Mouse (Mus musculus) limb, embryonic 13.5 days (tissue): ENCODE measurements at regions not wholly inside any gene's neighbourhood (a gene's known extent, or its start where the extent isn't known, plus 50 kb on each side); places are given as distances from the start of the nearest gene placed in this dataset.
"Not testable (repeated sequence)": the region's sequence is repeated elsewhere in the genome, so short reads cannot be mapped to it uniquely, and the experiment has no call there.

ENCODE experiments used
- ATAC-seq: fragments of 200-750 bp; cut with Nextera tagmentation; 2 replicates; pipeline ENCODE4 v1.8.0; 2017; ENCODE audit warnings: low read depth, moderate number of reproducible peaks, moderate TSS enrichment; ENCODE audit not compliant: low FRiP score
- H3K27ac ChIP-seq: fragments of 300-500 bp; sonication (generic); 2 replicates; pipeline ENCODE4 v1.5.1; 2015; ENCODE audit warnings: inconsistent platforms, mild to moderate bottlenecking, moderate library complexity
- H3K27me3 ChIP-seq: fragments of 300-500 bp; sonication (generic); 2 replicates; pipeline ENCODE4 v1.6.1; 2015; ENCODE audit warnings: mild to moderate bottlenecking, inconsistent platforms
- H3K36me3 ChIP-seq: fragments of 300-500 bp; sonication (generic); 2 replicates; pipeline ENCODE4 v1.6.1; 2015; ENCODE audit warnings: inconsistent platforms, mild to moderate bottlenecking, moderate library complexity
- H3K4me1 ChIP-seq: fragments of 300-500 bp; sonication (generic); 2 replicates; pipeline ENCODE4 v1.6.1; 2015; ENCODE audit warnings: inconsistent platforms
- H3K4me2 ChIP-seq: fragments of 300-500 bp; sonication (generic); replicated peaks from 2 replicates; pipeline ENCODE4 v1.6.1; 2015; ENCODE audit warnings: inconsistent platforms, mild to moderate bottlenecking, moderate library complexity
- H3K4me3 ChIP-seq: fragments of 300-500 bp; sonication (generic); 2 replicates; pipeline ENCODE4 v1.5.1; 2015; ENCODE audit warnings: moderate library complexity, mild to moderate bottlenecking, inconsistent platforms
- H3K9ac ChIP-seq: fragments of 300-500 bp; sonication (generic); 2 replicates; pipeline ENCODE4 v1.6.1; 2015; ENCODE audit warnings: mild to moderate bottlenecking, inconsistent platforms
- H3K9me3 ChIP-seq: fragments of 300-500 bp; sonication (generic); 2 replicates; pipeline ENCODE4 v1.6.1; 2016; ENCODE audit warnings: inconsistent platforms
- WGBS: fragments of 180-500 bp; shearing (Covaris S2); methylation state at CpG from one replicate; pipeline ENCODE4 v1.1.7; 2015; 5-methylcytosine and 5-hydroxymethylcytosine counted together

GRCm38 (mm10) chr17:82846776-82847494 is 368.2 kb upstream of the Pkdcc start:
- Histone ChIP-seq H3K4me1 (no peaks in the 10 kb centered on the region), H3K9me3 (no peaks in the 10 kb centered on the region), H3K27ac (no peak overlapping the region), H3K4me2 (no peak overlapping the region), H3K4me3 (no peak overlapping the region), H3K9ac (no peak overlapping the region), H3K27me3 (no peaks in the 10 kb centered on the region), H3K36me3 (no peaks in the 10 kb centered on the region)
- 73% methylated on average over 5 of the region's 5 CpGs for WGBS
- 0 out of 2 replicates have a peak, but pooled peaks have one; percentile 24 for ATAC-seq

GRCm38 (mm10) chr17:82857199-82858147 is 357.6 kb upstream of the Pkdcc start:
- no peaks in the 10 kb centered on the region for H3K9me3 ChIP-seq
- no peak overlapping the region for H3K9ac ChIP-seq
- H3K27ac ChIP-seq: no peak overlapping the region
- H3K4me2 ChIP-seq: peak overlapping the region; percentile 59
- H3K36me3 ChIP-seq: no peaks in the 10 kb centered on the region
- ATAC-seq: peak; percentile 96
- peak overlapping the region; percentile 29 for H3K4me3 ChIP-seq
- WGBS: 14% methylated on average over 16 of the region's 16 CpGs
- H3K27me3 ChIP-seq: peaks cover 10% of the 10 kb centered on the region; the same call in 1 of the 2 replicates
- peaks cover 5% of the 10 kb centered on the region; the same call in 1 of the 2 replicates for H3K4me1 ChIP-seq

DNA sequence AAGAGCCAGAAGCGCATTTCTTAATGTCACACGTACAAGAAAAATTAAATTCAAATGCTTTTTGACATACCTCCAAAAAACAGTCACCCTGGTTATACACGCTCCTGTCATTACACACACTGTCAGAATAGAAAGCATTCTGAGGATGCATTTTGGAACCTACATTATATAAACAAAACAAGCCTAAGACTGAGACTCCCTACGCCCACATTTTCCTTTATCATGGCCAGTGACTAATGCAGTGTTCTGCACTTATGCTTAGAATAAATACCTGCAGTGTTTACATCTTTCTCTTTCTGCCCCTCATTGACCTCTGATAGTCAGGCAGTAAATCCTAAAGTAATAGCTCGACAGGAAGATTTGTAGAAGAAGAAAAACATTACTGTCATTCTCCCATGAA is 354.7 kb upstream of the Pkdcc start:
- Histone ChIP-seq H3K9me3 (no peaks in the 10 kb centered on the region), H3K27me3 (peaks cover 10% of the 10 kb centered on the region; the same call in 1 of the 2 replicates), H3K4me3 (no peak overlapping the region), H3K36me3 (no peaks in the 10 kb centered on the region), H3K4me1 (peaks cover 5% of the 10 kb centered on the region; the same call in 1 of the 2 replicates), H3K27ac (no peak overlapping the region), H3K9ac (no peak overlapping the region), H3K4me2 (no peak overlapping the region)
- WGBS: 83% methylated on average over 5 of the region's 5 CpGs
- no peak for ATAC-seq

DNA sequence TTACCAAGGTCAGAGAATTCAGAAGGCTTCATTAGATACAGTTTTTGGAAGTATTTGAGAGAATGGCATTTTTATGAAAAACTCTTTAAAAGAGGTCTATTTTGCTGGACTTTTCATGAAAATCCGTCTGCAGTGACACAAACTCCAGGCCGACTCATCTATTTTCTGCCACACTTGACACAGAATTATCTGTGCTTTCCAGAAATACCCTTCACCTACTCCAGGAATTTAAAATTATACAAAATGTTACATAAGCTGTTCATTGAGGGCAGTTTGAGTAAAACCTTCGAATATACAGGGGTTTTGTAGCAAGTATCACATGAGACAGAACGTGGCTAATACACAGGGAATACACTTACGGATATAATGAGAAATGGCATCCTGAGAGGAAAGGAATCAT is 354.1 kb upstream of the Pkdcc start:
- Histone ChIP-seq H3K9me3 (no peaks in the 10 kb centered on the region), H3K4me3 (no peak overlapping the region), H3K4me1 (peaks cover 5% of the 10 kb centered on the region; the same call in 1 of the 2 replicates), H3K36me3 (no peaks in the 10 kb centered on the region), H3K4me2 (no peak overlapping the region), H3K9ac (no peak overlapping the region), H3K27me3 (peaks cover 5% of the 10 kb centered on the region; the same call in 1 of the 2 replicates), H3K27ac (no peak overlapping the region)
- WGBS: 86% methylated on average over 5 of the region's 5 CpGs
- no peak for ATAC-seq

DNA sequence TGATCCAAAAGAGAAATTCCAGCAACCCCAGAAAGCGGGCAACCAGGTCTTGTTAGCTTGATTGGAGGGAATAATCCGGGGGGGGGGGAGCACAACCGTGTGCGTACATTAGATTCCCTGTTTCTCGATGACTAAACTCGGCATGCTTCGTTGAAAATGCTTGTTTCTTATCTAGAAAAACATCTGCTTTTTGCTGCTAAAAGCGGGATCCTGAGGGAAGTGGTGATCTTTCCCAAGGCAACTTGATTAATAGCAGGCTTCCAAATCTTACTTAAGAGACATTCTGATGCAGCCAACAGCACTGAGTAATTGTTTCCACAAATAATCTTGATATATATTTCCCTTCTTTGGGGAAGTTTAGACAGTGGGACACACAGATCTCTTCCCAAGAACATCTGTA is 338.0 kb upstream of the Pkdcc start:
- H3K4me1 ChIP-seq: no peaks in the 10 kb centered on the region
- no peak for ATAC-seq
- WGBS: 82% methylated on average over 8 of the region's 8 CpGs

GRCm38 (mm10) chr17:82900602-82901001 is 314.5 kb upstream of the Pkdcc start:
- H3K4me1 ChIP-seq: no peaks in the 10 kb centered on the region
- 63% methylated on average over 2 of the region's 2 CpGs for WGBS
- H3K9ac ChIP-seq: no peak overlapping the region
- no peak overlapping the region for H3K27ac ChIP-seq
- ATAC-seq: no peak
- no peaks in the 10 kb centered on the region for H3K27me3 ChIP-seq
- no peaks in the 10 kb centered on the region for H3K9me3 ChIP-seq
- H3K4me3 ChIP-seq: no peak overlapping the region
- H3K4me2 ChIP-seq: no peak overlapping the region
- no peaks in the 10 kb centered on the region for H3K36me3 ChIP-seq

More for the DNA sequence above, 338.0 kb upstream of the Pkdcc start:
- Histone ChIP-seq H3K36me3 (no peaks in the 10 kb centered on the region), H3K9ac (no peak overlapping the region), H3K9me3 (no peaks in the 10 kb centered on the region), H3K4me2 (no peak overlapping the region), H3K27ac (no peak overlapping the region), H3K4me3 (no peak overlapping the region), H3K27me3 (no peaks in the 10 kb centered on the region)

- Histone ChIP-seq H3K27ac (no peak overlapping the region), H3K4me3 (no peak overlapping the region), H3K4me1 (no peaks in the 10 kb centered on the region), H3K27me3 (no peaks in the 10 kb centered on the region), H3K36me3 (no peaks in the 10 kb centered on the region), H3K9ac (no peak overlapping the region), H3K4me2 (no peak overlapping the region), H3K9me3 (no peaks in the 10 kb centered on the region)
- 67% methylated on average over 9 of the region's 9 CpGs for WGBS
- no peak for ATAC-seq
These were observed 313.8 kb upstream of the Pkdcc start for GRCm38 (mm10) chr17:82901098-82901891.

GRCm38 (mm10) chr17:82904961-82905360 is 310.1 kb upstream of the Pkdcc start:
- Histone ChIP-seq H3K4me1 (no peaks in the 10 kb centered on the region), H3K9me3 (no peaks in the 10 kb centered on the region), H3K27me3 (no peaks in the 10 kb centered on the region), H3K9ac (no peak overlapping the region), H3K4me3 (no peak overlapping the region), H3K27ac (no peak overlapping the region), H3K4me2 (no peak overlapping the region), H3K36me3 (no peaks in the 10 kb centered on the region)
- WGBS: 85% methylated on average over 2 of the region's 2 CpGs
- no peak for ATAC-seq

GRCm38 (mm10) chr17:82905483-82905882 is 309.6 kb upstream of the Pkdcc start:
- Histone ChIP-seq H3K4me1 (no peaks in the 10 kb centered on the region), H3K9me3 (no peaks in the 10 kb centered on the region), H3K27ac (no peak overlapping the region), H3K36me3 (no peaks in the 10 kb centered on the region), H3K27me3 (no peaks in the 10 kb centered on the region), H3K4me3 (no peak overlapping the region), H3K4me2 (no peak overlapping the region), H3K9ac (no peak overlapping the region)
- 60% methylated on average over 3 of the region's 3 CpGs for WGBS
- no peak for ATAC-seq

DNA sequence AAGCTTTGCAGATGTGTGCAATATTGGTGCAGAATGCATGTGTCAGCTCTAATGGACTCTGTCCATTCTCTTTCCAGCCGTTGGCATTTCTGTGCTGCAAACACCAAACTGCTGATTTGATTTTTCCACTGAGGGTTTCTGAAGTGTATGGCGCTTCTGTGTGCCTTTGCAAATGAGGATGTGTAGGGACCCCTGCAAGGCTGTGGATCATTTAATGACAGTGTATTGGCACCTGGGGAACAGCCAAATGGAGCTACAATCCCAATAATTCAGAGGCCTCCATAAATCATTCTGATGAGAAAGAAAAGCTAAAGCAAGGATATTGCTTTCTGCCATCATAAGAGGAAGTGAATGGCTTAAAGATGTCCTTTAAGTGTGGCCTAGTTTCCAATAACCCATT is 305.9 kb upstream of the Pkdcc start:
- no peak overlapping the region for H3K9ac ChIP-seq
- no peak overlapping the region for H3K4me2 ChIP-seq
- no peaks in the 10 kb centered on the region for H3K9me3 ChIP-seq
- no peak for ATAC-seq
- H3K4me1 ChIP-seq: no peaks in the 10 kb centered on the region
- no peaks in the 10 kb centered on the region for H3K36me3 ChIP-seq
- no peak overlapping the region for H3K4me3 ChIP-seq
- 39% methylated on average over 2 of the region's 2 CpGs for WGBS
- no peak overlapping the region for H3K27ac ChIP-seq
- H3K27me3 ChIP-seq: no peaks in the 10 kb centered on the region

- H3K4me3 ChIP-seq, H3K36me3 ChIP-seq, H3K9ac ChIP-seq, H3K27me3 ChIP-seq, ATAC-seq, H3K9me3 ChIP-seq, H3K4me1 ChIP-seq, H3K4me2 ChIP-seq, H3K27ac ChIP-seq: not testable (repeated sequence)
- 54% methylated on average over 4 of the region's 4 CpGs for WGBS
These were observed 292.1 kb upstream of the Pkdcc start for GRCm38 (mm10) chr17:82922986-82923385.

- Histone ChIP-seq H3K4me3 (no peak overlapping the region), H3K9ac (no peak overlapping the region), H3K9me3 (no peaks in the 10 kb centered on the region), H3K4me1 (no peaks in the 10 kb centered on the region), H3K27ac (no peak overlapping the region), H3K27me3 (no peaks in the 10 kb centered on the region), H3K4me2 (no peak overlapping the region), H3K36me3 (no peaks in the 10 kb centered on the region)
- WGBS: 78% methylated on average over 2 of the region's 2 CpGs
- ATAC-seq: no peak
These were observed 289.3 kb upstream of the Pkdcc start for GRCm38 (mm10) chr17:82925751-82926150.
